Comparison of ENCODE assay signal across 8 mouse cellular contexts in genomic region chr17:70989430-70989829, GRCm38 (mm10). TPM values are rescaled to one million over a fixed set of nuclear protein-coding genes. Genes with fewer than 3 reads are reported as not detected.
DNase-seq lines count a peak whose midpoint lies in the region; ATAC-seq and TF ChIP-seq lines count a peak whose summit lies in the region.

No protein-coding gene starts in this region.

- TF ChIP-seq RAD21 in CH12.LX (IDR thresholded peaks at IDR 0.05; ENCODE audit: low read depth, low read length) = no peak

- in situ Hi-C loops in CH12.LX (cut with MboI; ENCODE audit: low pct_ligation_motif_present, low pct_unique_long_range_greater_than_20kb, low sequenced_read_pairs) = no loop called here

- H3K4me1 ChIP-seq in heart, embryonic 11.5 days (ENCODE audit: control insufficient read depth, insufficient read depth, low read length) = peaks cover 39% of the 10 kb centered on the region
- H3K4me1 ChIP-seq in CH12.LX (ENCODE audit: control insufficient read depth in 1 of 2, insufficient read depth in 2 of 2) = peaks cover 17 to 74% of the 10 kb centered on the region in 2 experiments
- peaks cover 9% of the 10 kb centered on the region; the same call in 1 of the 2 replicates for H3K4me1 ChIP-seq in forebrain, postnatal 0 days (ENCODE audit: insufficient read depth)

- no peak for TF ChIP-seq EP300 in CH12.LX (IDR thresholded peaks at IDR 0.05; ENCODE audit: low read length)

- H3K27me3 ChIP-seq in heart, embryonic 11.5 days (ENCODE audit: control insufficient read depth, insufficient read depth, low read length) = no peaks in the 10 kb centered on the region
- no peaks in the 10 kb centered on the region for H3K27me3 ChIP-seq in CH12.LX (replicated peaks)
- no peaks in the 10 kb centered on the region for H3K27me3 ChIP-seq in forebrain, postnatal 0 days (ENCODE audit: insufficient read depth, low read length)

- H3K79me2 ChIP-seq in CH12.LX (replicated peaks; ENCODE audit: control insufficient read depth, extremely low read depth, insufficient read depth, poor library complexity, severe bottlenecking) = peaks cover 49% of the 10 kb centered on the region

- WGBS in heart, embryonic 11.5 days (ENCODE audit: insufficient replicate concordance) = 61% methylated on average over 8 of the region's 8 CpGs
- WGBS in forebrain, postnatal 0 days = 36% methylated on average over 8 of the region's 8 CpGs

- H3K9me3 ChIP-seq in heart, embryonic 11.5 days (replicated peaks; ENCODE audit: control insufficient read depth, low read length) = no peaks in the 10 kb centered on the region
- H3K9me3 ChIP-seq in CH12.LX (replicated peaks; ENCODE audit: low read length) = no peaks in the 10 kb centered on the region
- no peaks in the 10 kb centered on the region for H3K9me3 ChIP-seq in forebrain, postnatal 0 days (ENCODE audit: low read length)

- no peak overlapping the region for H3K27ac ChIP-seq in heart, embryonic 11.5 days (ENCODE audit: low read depth, low read length)
- H3K27ac ChIP-seq in CH12.LX (ENCODE audit: insufficient read depth, low read depth) = peak overlapping the region; percentile 86
- peak overlapping the region; percentile 89; the same call in 1 of the 2 replicates for H3K27ac ChIP-seq in forebrain, postnatal 0 days (ENCODE audit: low read depth, low read length)

- dilution Hi-C loops in CH12.LX (cut with MboI; ENCODE audit: extremely low pct_ligation_motif_present, extremely low pct_unique_long_range_greater_than_20kb, low sequenced_read_pairs) = no loop called here

- DNase-seq in heart, adult 11 months = no peak
- DNase-seq in CH12.LX (ENCODE audit: extremely low read depth) = no peak
- DNase-seq in forebrain, postnatal 0 days = peak; percentile 20
- no peak for DNase-seq in adrenal gland, adult (ENCODE audit: inconsistent age in 2 of 2, low spot score in 1 of 2)
- no peak for DNase-seq in embryo, embryonic 9.5 days (ENCODE audit: extremely low spot score)
- no peak for DNase-seq in layer of hippocampus, postnatal 36 days

- ATAC-seq in heart, embryonic 11.5 days (replicated peaks; ENCODE audit: insufficient number of reproducible peaks, low FRiP score, low TSS enrichment) = no peak
- ATAC-seq in forebrain, postnatal 0 days = no peak
- ATAC-seq in megakaryocyte, adult 5-6 weeks (ENCODE audit: poor library complexity, severe bottlenecking) = peak; percentile 7

- peak overlapping the region; percentile 89 for H3K4me2 ChIP-seq in heart, embryonic 11.5 days
- H3K4me2 ChIP-seq in CH12.LX (ENCODE audit: insufficient read depth, low read depth, poor library complexity, severe bottlenecking) = peak overlapping the region; percentile 97
- peak overlapping the region; percentile 60 for H3K4me2 ChIP-seq in forebrain, postnatal 0 days (ENCODE audit: low read depth)

- no peak for TF ChIP-seq POLR2A in CH12.LX (IDR thresholded peaks at IDR 0.05; ENCODE audit: low read depth, low read length)

- peak overlapping the region; percentile 92 for H3K4me3 ChIP-seq in heart, embryonic 11.5 days (ENCODE audit: low read depth, low read length)
- peak overlapping the region; percentile 80 to 93 (median 88) for H3K4me3 ChIP-seq in CH12.LX (replicated peaks in 1 of 3; ENCODE audit: low read depth in 2 of 3, low read length in 2 of 3, poor library complexity in 1 of 3)
- H3K4me3 ChIP-seq in forebrain, postnatal 0 days (ENCODE audit: low read depth, low read length) = peak overlapping the region; percentile 96

- peaks cover 11% of the 10 kb centered on the region for H3K36me3 ChIP-seq in heart, embryonic 11.5 days (ENCODE audit: control insufficient read depth, insufficient read depth, low read length)
- peaks cover 8 to 52% of the 10 kb centered on the region in 2 experiments for H3K36me3 ChIP-seq in CH12.LX (replicated peaks in 1 of 2; ENCODE audit: control insufficient read depth in 1 of 2, insufficient read depth in 1 of 2, low read length in 1 of 2)
- no peaks in the 10 kb centered on the region for H3K36me3 ChIP-seq in forebrain, postnatal 0 days (ENCODE audit: insufficient read depth)

- TF ChIP-seq CTCF in CH12.LX (conservative IDR thresholded peaks at IDR 0.05 in 1 of 2, IDR thresholded peaks at IDR 0.05 in 1 of 2; ENCODE audit: low read depth in 2 of 2, low read length in 2 of 2) = no peak
- no peak for TF ChIP-seq CTCF in forebrain, postnatal 0 days (IDR thresholded peaks at IDR 0.05; ENCODE audit: low read depth)

- H3K9ac ChIP-seq in heart, embryonic 11.5 days (ENCODE audit: low read depth, low read length) = peak overlapping the region; percentile 80
- H3K9ac ChIP-seq in CH12.LX (ENCODE audit: insufficient read depth, low read depth) = peak overlapping the region; percentile 70
- peak overlapping the region; percentile 96 for H3K9ac ChIP-seq in forebrain, postnatal 0 days

TF ChIP-seq in CH12.LX, 34 proteins besides CTCF, POLR2A, EP300 and RAD21:
- TF ChIP-seq ZC3H11A (IDR thresholded peaks at IDR 0.05; ENCODE audit: low read depth, low read length) = no peak
- TF ChIP-seq BHLHE40 (IDR thresholded peaks at IDR 0.05; ENCODE audit: low read depth, low read length) = no peak
- no peak for TF ChIP-seq MYC (IDR thresholded peaks at IDR 0.05; ENCODE audit: low read depth, low read length)
- no peak for TF ChIP-seq USF2 (conservative IDR thresholded peaks at IDR 0.05; ENCODE audit: low read depth, low read length)
- no peak for TF ChIP-seq MEF2A (IDR thresholded peaks at IDR 0.05; ENCODE audit: borderline replicate concordance, low read depth, low read length)
- TF ChIP-seq MAZ (IDR thresholded peaks at IDR 0.05; ENCODE audit: low read depth, low read length) = no peak
- TF ChIP-seq ZNF384 (IDR thresholded peaks at IDR 0.05; ENCODE audit: low read depth, low read length) = no peak
- no peak for TF ChIP-seq E2F4 (IDR thresholded peaks at IDR 0.05; ENCODE audit: insufficient replicate concordance, low read depth, low read length)
- TF ChIP-seq TCF12 (IDR thresholded peaks at IDR 0.05; ENCODE audit: low read depth, low read length) = no peak
- no peak for TF ChIP-seq CHD2 (IDR thresholded peaks at IDR 0.05; ENCODE audit: low read length)
- TF ChIP-seq CHD1 (IDR thresholded peaks at IDR 0.05; ENCODE audit: low read depth, low read length) = no peak
- TF ChIP-seq RCOR1 (conservative IDR thresholded peaks at IDR 0.05; ENCODE audit: low read depth, low read length) = no peak
- no peak for TF ChIP-seq JUN (IDR thresholded peaks at IDR 0.05; ENCODE audit: insufficient read depth, low read depth, low read length)
- no peak for TF ChIP-seq KAT2A (IDR thresholded peaks at IDR 0.05; ENCODE audit: insufficient replicate concordance, low read length)
- no peak for TF ChIP-seq GABPA (IDR thresholded peaks at IDR 0.05; ENCODE audit: insufficient replicate concordance, low read depth, low read length)
- TF ChIP-seq ETS1 (conservative IDR thresholded peaks at IDR 0.05; ENCODE audit: low read depth, low read length) = no peak
- no peak for TF ChIP-seq POLR2AphosphoS2 (IDR thresholded peaks at IDR 0.05; ENCODE audit: low read depth, low read length)
- no peak for TF ChIP-seq USF1 (IDR thresholded peaks at IDR 0.05; ENCODE audit: low read depth, low read length)
- TF ChIP-seq JUND (conservative IDR thresholded peaks at IDR 0.05; ENCODE audit: low read depth, low read length) = no peak
- TF ChIP-seq NRF1 (IDR thresholded peaks at IDR 0.05; ENCODE audit: low read depth, low read length) = no peak
TF ChIP-seq in CH12.LX: peak in this region for 0.

RNA-seq across cellular contexts. Expression of gene Myom1, which starts 13.0 kb away (rescaled TPM):
- 208 and 237 TPM in 2 replicates for polyA plus RNA-seq in heart, embryonic 11.5 days (2014; fragmentation: Nextera tagmentation; extraction: Ambion mirVana)
- total RNA-seq in CH12.LX (2012; rRNA removed) (0.42 and 0.55 TPM in 2 replicates), CH12.LX (2014; rRNA removed) (0.26 TPM in 2 replicates)
- 0.86 and 0.93 TPM in 2 replicates for polyA plus RNA-seq in CH12.LX (2012; ENCODE audit: insufficient read length, low read depth)
- 1.5 and 2.0 TPM in 2 replicates for total RNA-seq in forebrain, postnatal 0 days (2014; rRNA removed)
- polyA plus RNA-seq in forebrain, postnatal 0 days (2015; fragmentation: Nextera tagmentation; extraction: Ambion mirVana) = 0.52 and 1.2 TPM in 2 replicates
- total RNA-seq in megakaryocyte, adult 5-6 weeks (2015) = 0.07 and 0.11 TPM in 2 replicates
- total RNA-seq in megakaryocyte, adult 5-6 weeks (2017) = 0.44 and 0.69 TPM in 2 replicates
- 1 to 10 TPM; 1.5 to 1.7 TPM for total RNA-seq in layer of hippocampus, postnatal 36 days (2021)

RNA-seq across cellular contexts. Expression of gene Myl12a, which starts 13.2 kb away (rescaled TPM):
- 878 and 906 TPM in 2 replicates for polyA plus RNA-seq in heart, embryonic 11.5 days (2014; fragmentation: Nextera tagmentation; extraction: Ambion mirVana)
- 163 and 171 TPM in 2 replicates for total RNA-seq in CH12.LX (2012; rRNA removed)
- total RNA-seq in CH12.LX (2014; rRNA removed) = 246 and 279 TPM in 2 replicates
- 280 and 285 TPM in 2 replicates for polyA plus RNA-seq in CH12.LX (2012; ENCODE audit: insufficient read length, low read depth)
- 35.6 and 37.0 TPM in 2 replicates for total RNA-seq in forebrain, postnatal 0 days (2014; rRNA removed)
- 80.4 and 80.8 TPM in 2 replicates for polyA plus RNA-seq in forebrain, postnatal 0 days (2015; fragmentation: Nextera tagmentation; extraction: Ambion mirVana)
- 445 and 515 TPM in 2 replicates for total RNA-seq in megakaryocyte, adult 5-6 weeks (2015)
- total RNA-seq in megakaryocyte, adult 5-6 weeks (2017) = 230 and 278 TPM in 2 replicates
- 10 to 100 TPM; 38.0 to 48.0 TPM for total RNA-seq in layer of hippocampus, postnatal 36 days (2021)
